Mouse (Mus musculus) layer of hippocampus, adult 9-11 months (tissue): ENCODE data around the gene Tars2.

Experiments used
- DNase-seq: peaks from one replicate; pipeline ENCODE4 v3.0.0; 2022

Tars2 gene

DNA sequence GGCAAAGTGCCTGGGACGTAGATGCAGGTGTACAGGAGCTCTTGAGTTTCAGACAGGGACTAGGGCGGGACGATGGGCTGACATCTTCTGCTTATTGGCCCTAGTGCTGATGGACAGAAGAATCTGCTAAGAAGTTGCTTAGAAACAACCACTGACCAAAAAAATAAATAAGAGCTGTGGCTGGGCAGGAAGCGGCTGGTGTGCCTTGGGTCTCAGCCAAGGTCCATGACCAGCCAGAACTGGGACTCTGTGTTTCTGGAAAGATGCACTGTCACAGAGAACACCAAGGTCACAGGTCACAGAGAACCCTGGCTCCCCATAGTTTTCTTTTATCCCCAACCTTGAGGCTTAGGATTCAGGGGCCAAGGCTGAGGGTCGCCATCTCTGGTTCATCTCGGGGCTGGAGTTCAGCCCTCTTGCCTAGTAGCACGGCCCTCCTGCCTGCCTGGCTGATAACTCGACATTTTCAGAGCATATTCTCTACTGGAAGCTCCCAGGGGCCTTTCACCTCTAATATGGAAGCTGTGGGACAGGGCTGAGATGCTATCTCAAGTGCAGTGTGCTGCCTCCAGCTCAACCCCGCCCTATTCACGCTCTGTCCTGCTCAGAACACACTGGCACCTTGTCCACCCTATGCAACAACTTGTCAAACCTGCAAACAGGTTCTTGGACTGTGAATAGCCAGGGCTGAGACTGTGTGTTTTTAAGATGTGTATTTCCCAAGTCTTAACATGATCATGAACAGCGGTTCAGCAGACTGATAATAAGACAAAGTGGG lies 27.1 kb downstream of the Tars2 start:
- no peak for DNase-seq

DNA sequence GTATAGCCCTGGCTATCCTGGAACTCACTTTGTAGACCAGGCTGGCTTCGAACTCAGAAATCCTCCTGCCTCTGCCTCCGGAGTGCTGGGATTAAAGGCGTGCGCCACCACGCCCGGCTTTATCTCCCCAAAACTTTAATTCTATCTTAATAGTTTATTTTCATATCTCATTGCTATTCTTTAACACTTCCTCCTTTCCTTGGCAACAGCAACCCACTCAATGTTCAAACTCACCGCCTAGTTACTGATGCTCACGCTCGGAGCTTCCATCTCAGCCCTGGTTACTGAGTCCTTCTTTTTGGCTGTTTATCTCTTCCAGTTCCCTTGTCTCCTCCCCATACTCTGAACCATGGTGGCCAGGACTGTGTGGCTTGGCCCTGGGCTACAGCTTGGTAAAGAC lies 27.7 kb downstream of the Tars2 start:
- DNase-seq = no peak

DNA sequence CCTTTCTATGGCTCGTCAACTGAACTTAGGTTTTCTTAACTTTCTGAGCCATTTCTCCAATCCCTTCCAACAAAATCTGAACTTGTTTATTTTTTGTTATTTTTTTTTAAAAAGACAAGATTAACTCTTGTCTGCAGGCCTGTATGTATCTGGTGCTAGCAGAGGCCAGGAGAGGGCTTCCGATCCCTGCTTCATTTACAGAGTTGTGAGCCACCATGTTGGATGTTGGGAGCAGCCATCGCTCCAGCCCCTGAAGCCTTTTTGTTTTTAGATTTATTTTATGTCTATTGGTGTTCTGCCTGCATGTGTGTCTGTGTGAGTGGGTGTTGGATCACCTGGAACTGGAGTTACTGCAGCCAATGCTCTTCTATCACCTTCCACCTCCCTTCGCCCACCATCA lies 28.2 kb downstream of the Tars2 start:
- DNase-seq = no peak

DNA sequence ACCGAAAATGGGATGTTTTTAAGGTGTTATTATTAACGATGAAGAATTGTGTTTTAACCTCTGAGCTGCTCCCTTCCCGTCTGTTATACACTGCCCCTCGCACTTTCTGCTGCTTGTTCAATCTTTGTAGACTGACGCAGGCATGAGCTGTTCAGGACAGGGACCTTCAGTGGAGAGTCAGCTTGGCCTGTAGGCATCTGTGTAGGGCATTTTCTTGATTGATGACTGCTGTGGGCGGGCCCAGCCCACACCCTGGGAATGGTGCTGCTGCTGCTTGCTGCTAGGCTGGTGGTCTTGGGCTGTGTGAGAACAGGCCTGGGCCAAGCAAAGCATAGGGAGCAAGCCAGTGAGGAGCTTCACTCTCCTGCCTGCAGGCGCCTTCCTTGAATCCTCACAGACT lies 29.6 kb downstream of the Tars2 start:
- DNase-seq = no peak

DNA sequence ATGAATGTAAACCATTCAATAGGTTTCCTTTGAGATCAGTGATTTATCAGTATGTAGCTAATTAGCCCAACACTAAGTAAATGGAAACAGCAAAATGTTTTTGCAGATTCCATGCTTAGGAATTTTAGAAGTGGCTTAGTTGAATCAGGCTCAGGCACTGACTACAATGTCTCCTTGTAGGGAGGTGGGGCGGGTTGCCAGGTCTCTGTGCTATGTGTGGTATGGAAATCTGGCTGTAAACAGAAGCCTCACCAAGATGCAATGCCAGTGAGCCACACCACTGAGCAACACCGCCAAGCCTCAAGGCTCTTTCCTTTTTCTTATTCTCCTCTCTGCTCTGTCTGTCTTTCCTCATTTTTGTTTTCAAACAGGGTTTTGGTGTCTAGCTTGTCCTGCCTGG lies 31.1 kb downstream of the Tars2 start:
- DNase-seq = no peak

DNA sequence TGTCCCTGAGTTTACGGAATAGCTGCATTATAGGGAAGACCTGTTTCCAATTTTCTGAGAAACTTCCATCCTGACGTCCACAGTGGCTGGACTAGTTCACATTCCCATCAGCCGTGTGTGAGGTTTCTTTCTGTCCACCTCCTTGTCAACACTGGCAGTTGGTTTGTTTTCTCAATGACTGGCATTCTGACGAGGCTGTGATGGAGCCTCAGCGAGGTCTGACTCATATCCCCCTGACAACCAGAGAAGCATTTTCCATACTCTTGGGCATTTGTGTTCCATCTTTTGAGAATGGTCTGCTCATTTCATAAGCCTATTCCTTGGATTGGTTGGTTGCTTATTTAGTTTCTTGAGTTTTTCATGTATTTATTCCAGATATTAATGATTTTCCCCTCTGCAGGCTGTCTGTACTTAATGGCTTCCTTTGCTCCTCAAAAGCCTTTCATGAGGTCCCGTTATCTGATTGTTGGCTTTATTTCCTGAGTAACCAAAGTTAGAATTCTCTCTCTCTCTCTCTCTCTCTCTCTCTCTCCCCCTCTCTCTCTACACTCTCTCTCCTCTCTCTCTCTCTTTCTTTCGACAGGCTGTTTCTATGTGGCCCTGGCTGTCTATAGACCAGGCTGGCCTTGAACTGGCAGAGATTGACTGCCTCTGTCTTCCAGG lies 33.2 kb downstream of the Tars2 start:
- no peak for DNase-seq

DNA sequence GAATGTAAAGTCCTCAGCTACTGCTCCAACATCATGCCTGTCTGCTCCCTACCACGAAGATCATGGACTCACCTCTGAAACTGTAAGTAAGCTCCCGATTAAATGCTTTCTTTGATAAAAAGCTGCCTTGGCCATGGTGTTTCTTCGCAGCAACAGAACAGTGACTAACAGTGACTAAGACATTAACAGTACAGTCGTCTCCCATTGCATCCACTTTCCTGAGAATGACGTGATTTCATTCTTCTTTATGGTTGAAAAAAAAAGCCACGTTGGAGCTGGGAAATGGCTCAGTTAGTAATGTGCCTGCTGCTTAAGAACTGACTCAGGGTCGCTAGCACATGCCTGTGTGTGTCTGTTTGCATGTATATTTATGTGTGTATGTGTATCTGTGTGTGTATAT lies 34.1 kb downstream of the Tars2 start:
- DNase-seq = no peak

DNA sequence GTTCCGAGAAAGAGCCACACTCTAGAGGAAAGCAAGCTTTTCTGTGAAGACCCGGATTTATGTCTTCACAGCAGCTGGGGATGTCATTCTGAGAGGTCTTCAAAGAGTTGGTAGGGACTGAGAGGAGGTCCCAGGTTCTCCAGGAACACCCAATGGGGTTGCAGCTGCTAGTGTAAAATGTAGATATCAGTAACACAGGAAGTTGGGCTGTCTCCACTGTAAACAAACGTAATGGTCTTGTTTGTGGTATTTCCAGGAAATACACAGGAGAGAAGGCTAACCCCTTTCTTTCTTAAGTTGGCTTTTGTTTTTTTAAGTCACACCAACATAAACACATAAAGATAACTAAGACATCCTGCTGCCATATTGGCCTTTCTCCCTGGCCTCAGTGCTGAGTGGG lies 37.6 kb downstream of the Tars2 start:
- no peak for DNase-seq

DNA sequence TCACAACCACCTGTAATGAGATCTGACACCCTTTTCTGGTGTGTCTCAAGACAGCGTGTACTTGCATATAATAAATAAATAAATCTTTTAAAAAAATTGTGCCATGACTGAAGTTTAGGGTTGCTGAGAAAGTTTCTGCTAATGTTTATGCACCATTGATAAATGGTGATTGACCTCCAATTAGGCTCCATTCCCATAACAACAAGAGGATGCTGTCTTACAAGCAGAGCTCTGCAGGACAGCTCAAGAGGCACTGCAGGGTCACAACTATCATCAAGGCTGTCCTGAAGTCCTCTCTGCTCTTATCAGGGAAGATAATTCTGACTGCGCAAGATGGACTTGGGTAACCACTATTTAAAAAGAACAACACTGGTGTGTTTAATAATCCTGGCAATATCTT lies 41.9 kb downstream of the Tars2 start:
- DNase-seq = no peak

DNA sequence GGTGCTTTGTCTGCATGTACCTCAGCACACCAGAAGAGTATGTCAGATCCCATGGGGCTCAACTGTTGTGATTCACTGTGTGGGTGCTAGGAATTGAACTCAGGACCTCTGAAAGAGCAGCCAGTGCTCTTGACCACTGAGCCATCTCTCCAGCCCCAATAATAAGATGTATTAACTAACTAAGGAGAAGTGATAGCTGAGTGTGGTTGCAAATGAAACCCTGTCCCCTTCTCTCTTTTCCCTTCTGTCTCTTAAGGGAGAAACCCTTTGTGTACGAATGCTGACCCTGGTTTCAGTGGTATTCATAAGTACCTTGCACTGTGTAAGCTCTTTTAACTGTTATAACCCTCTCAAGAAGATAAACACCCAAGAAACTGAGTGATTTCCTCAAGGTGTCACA lies 43.9 kb downstream of the Tars2 start:
- DNase-seq = no peak

DNA sequence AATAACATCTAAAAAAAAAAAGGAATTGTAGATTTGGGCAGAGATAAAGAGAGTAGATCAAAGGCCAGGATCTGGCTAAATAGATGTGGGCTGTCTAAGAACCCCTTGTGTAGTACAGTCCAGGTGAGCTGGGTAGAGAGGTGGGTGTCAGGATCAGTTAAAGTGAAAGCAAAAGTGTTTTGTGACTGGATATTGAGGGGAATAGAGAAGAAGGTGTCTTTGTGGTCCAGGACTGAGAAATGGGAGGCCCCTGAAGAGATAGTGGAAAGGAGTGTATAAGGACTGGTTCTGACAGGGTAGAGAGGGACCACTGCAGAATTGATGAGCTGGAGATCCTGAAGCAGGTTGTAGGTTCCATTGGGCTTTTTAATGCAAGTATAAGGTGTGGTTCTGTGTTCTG lies 50.0 kb downstream of the Tars2 start:
- DNase-seq = no peak

DNA sequence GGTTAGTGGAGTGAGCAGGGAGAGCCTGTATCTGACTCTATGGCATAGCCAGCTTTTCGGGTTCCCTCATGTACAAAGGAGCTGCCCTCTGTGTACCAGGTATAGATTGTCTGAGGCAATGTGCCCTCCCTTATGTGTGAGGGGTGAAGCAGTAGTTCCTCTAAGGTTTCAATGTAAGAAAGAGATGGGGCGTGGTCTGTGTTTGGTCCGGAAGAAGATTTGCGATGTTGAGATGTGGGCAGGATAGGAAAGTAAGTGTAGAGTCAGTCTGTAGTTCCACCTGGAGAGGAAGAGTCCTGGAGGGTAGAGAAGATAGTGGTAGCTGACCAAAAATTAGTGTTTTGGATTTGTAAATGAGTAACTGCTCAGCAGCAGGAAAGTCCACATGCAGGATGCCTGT lies 51.0 kb downstream of the Tars2 start:
- no peak for DNase-seq

DNA sequence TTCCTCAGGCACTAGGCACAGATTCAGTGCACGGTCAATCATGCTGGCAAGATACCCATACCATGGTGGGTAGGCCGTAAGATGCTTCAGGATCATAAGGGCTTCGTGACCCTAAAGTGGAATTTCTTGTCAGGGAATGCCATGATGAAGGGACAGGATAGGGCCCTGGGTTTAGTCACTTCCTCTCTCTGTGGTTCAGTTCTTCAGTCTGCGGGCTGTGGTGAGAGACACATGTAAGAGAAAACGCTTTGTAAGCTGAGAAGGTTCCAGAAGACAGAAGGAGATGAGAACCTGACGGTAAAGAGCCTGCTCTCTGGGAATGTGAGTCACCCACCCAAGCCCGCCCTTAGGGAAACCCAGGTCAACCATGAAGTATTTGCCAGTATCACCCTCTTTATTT lies 52.5 kb downstream of the Tars2 start:
- DNase-seq = no peak

DNA sequence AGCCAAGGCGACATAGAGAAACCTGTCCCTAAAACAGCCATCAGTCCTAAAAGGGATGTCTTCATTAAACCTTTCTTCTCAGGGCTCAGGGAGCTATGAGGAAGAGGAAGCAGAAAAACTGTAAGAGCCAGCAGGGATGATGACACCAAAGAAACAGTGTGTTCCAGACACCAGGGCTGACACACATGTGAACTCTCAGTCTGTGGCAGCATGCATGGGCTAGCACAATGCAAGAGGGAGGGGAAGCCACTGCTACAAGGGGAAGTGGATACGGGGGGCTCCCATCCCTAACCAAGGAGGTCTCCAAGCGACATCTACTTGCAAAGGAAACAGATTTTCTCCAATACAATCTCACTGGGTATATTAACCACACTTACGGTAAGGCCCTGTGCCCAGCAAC lies 53.7 kb downstream of the Tars2 start:
- no peak for DNase-seq

DNA sequence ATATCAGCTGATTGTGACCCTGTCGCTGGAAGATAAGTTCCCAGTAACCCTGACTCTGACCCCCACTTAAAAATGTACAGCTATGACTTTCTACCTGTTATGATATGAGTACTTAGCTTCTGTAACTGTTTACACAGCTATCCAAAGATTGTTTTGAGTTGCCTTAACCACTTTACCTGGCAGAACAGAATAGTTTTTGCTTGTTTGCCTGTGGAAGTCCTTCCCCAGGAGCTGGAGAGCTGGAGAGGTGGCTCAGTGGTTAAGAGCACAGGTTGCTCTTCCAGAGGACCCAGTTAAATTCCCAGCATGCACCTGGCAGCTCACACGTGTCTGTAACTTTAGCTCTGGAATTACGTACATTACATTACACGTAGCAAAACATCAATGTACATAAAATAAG lies 55.4 kb downstream of the Tars2 start:
- no peak for DNase-seq

DNA sequence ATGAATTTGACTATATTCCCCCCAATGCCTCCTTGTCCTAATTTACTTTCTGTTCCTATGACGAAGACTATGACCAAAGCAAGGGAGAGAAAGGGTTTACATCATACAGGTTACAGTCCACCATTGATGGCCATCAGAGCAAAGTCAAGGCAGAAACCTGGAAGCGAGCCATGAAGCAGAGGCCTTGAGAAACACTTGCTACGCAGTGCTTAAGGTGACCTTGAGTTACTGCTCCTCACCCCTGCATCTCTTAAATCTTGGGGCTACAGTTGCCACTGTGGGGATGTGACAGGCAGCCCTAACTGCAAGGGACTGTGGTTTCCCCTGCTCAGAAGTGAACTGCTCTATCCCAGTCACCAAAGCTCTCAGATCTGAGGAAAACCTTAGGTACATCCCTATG lies 56.7 kb downstream of the Tars2 start:
- no peak for DNase-seq

DNA sequence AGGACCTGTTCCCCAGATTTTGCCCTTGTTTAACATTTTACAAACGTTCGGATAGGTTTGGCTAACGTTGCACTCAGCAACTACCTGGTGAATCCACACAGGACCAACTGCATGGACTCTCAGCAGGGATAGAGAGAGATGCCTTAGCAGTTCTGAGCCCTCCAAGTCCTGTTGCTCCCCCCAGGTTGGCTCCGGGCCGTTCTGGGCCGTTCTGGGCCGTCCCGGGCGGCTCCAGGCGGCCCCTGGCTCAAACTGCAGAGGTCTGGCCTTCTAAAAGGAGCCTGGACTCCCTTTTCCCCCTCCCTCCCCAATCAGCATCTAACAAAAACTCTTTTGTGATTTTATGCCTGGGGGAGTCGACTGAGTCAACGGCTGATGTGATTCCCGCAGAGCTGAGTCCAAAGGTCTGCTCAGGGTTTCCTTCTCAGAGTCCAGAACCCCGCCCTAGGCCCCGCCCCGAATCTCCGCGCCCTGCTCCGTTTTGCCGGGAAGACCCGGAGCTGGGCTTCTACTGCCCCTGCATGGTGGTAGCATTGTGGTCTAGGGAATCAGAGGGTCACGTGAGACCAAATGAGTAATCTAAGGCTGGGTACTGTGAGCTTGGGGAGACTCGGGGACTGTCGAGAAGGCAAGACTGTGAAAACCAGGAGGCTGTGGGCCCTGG lies 58.0 kb downstream of the Tars2 start:
- DNase-seq = peak; percentile 85

DNA sequence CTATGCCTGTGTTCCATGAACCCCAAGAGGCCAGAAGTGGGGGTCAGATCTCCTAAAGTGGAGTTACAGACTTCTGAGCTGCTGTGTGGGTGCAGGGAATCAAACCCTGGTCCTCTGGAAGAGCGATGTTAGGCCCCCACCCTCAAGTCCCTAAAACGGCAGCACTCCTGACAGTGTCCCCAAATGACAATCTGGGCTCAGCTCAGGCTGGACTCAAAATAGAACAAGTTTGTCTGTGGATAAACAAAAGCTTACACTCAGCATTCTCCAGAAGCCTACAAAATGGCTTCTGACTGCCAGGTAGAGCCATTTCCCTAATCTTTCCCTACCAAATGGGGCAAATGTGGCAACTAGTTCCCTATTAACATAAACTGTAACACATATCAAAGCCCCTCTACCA lies 58.9 kb downstream of the Tars2 start:
- DNase-seq = no peak

DNA sequence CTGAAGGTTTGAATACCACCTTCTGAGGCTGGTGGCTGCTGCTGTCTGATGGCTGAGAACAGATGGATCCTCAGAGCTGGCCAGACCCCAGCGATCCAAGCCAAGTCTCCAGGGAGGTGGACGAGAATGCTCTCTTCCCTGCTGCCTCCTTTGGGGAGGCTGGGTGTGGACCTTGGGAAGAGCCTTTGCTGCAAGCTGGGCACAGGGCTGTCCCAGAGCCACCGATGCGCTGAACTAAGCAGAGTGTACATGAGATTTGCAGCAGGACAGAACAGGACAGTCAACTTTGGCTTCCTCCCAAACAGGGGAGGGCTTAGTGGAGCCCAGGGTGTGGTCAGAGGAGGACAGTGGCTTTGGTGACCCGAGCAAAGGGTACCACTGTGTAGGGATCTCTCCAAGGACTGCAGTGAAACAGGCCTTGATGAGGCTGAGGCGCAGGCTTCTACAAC lies 59.7 kb downstream of the Tars2 start:
- DNase-seq = no peak

DNA sequence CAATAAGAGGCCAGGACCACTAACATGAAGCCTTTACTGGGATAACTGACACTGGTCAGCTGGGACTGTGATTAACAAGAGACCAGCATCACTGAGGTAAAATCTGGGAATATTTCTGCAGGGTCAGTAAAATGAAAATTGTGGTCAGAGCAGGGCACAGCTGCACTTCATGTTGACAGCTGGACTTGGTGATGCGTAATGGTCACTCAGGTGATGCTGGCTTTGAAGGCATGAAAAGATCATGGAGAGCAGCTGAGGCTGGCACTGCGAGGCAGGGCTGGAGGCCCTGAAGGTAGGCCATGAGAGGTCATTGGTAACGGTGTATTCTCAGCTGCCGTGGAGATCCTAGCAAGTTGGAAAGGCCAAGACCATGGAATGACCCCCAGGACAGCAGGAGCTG lies 61.7 kb downstream of the Tars2 start:
- DNase-seq = no peak

DNA sequence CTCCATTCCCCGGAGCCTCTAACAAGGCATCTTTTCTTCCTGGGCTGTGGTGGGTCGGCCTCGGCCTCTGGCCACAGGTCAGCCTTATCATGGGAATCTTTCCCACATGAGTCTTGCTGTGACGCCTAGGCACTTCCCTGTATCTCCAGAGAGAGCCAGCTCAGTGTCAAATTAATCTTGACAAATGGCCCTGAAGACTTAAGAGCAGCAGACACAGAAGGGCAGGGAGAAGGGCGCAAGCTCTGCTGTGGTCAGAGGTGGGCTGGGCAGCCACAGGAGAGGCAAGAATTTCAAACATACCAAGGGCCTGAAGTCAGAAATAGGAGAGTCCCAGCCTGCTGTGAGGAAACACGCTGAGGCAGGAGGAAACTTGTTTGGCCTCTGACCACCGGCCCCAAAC lies 63.6 kb downstream of the Tars2 start:
- DNase-seq = no peak

DNA sequence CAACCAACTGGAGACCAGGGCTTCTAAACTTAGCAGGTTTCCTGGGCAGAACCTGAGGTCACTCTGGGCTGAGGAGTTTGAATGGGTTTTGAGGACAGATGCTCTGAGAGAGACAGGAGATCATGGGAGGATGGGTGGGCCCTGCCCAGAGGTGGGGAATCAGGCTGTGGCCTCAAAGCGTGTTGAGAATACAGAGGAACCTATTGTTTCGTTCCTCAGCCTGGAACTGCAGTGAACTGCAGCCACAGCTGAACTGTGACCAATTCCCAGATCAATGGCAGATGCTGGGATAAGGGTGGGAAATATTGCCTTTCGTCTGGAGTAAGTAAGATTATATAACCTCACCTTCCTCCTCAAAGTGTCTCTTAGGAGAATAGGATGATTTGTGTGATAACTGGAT lies 64.2 kb downstream of the Tars2 start:
- DNase-seq = no peak

DNA sequence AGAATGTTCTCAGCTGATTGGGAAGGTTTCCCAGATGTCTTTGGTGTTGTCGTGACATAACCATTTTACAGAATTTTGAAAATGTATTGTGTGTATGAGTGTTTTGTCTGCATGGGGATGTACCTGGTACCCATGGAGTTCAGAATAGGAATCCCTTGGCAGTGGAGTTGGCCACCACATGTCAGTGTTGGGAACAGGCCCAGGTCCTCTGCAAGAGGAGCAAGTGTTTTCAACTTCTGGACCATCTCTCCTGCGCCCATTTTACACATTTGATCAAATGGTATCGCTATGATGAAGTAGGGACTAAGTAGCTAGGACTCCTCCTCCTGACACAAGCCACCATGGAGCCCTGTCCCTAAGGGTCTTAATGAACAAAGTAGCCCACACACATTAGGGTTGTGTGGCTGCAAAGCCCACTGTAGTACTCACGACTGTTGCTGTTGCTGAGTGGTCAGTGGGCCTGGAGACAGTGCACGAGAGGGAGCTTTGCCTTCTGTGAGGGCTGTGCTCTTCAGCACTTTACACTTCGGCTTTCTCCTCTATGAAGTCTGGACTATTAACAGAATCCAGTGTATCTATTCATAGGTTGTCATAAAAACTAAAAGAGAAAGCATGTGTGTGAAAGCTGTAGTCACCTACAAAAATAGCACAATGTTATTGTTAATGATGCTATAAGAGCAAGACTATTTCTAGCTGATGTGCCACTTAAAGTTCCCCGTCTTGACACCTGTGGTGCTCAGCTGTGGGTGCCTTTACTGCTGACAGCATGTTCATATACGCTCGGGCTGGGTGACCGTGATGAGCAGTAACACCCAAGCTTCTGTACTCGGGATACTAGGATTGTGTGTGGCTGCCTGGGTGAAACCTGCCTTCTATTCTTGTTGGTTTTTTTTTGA lies 65.0 kb downstream of the Tars2 start:
- DNase-seq = no peak
